Mouse (Mus musculus): ENCODE measurements around the gene Lrrc75b. TPM values are rescaled to one million over a fixed set of nuclear protein-coding genes. Genes with fewer than 3 reads are reported as not detected.
A peak's percentile ranks its signal among the peaks of the same experiment; 100 is the strongest.
"Not testable (repeated sequence)": the region's sequence is repeated elsewhere in the genome, so short reads cannot be mapped to it uniquely, and the experiment has no call there.

Gene Lrrc75b
- polyA plus RNA-seq, 1 experiment from 2014 or later, result 0.50 TPM

DNA sequence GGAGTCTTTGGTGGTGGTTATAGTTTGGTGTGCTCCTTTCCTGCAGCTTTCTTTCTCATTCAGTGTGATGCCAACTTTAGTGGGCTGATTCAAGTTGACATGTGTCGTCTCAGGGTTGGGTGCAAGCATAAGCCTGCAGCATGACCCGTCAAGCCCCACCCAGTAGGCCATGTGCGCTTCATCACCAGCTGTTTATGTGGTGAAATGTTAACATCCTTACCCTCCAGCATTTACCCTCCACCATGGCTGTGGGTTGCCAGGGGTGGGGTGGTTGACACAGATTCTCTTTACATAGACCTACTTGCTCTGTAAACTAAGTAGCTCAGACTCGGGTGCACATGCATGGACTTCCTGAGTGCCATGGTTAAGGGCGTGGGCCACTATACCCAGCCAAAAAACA, 24.0 kb downstream of the Lrrc75b start:
- no peaks in the 10 kb centered on the region for H3K27me3 ChIP-seq (ENCODE audit: insufficient read depth, low read length)
- DNase-seq (no peak), ATAC-seq (ENCODE audit: insufficient read depth) (no peak)
- no peak overlapping the region for H3K4me2 ChIP-seq
- H3K4me3 ChIP-seq (ENCODE audit: low read depth, low read length), result no peak overlapping the region
- no peaks in the 10 kb centered on the region for H3K9me3 ChIP-seq (ENCODE audit: low read depth, low read length)
- no peak for TF ChIP-seq CTCF (IDR thresholded peaks at IDR 0.05; ENCODE audit: low read depth)
- H3K27ac ChIP-seq (ENCODE audit: low read depth), result no peak overlapping the region
- H3K4me1 ChIP-seq (ENCODE audit: insufficient read depth), result no peaks in the 10 kb centered on the region
- peaks cover 49% of the 10 kb centered on the region for H3K36me3 ChIP-seq (ENCODE audit: insufficient read depth)
- WGBS, result 86% methylated on average over 5 of the region's 5 CpGs
- H3K9ac ChIP-seq, result no peak overlapping the region

DNA sequence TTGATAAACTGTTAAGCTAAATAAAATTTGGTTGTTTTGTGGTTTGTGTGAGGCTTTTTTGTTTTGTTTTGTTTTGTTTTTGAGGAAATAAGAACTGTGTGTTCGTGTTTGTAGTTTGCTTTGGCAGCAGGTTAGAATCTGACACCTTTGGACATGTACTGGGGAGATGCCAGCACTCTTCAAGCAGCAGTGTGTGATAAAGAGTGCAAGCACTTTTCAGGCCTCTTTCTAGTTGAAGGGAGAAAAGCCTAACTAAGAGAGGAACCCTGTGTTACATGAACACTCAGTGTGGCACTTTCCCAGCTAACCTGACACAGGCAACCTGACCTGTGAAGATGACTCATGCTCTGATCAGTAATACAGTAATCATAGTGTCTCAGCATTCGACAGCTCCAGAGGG, 24.7 kb downstream of the Lrrc75b start:
- Histone ChIP-seq H3K36me3 (ENCODE audit: insufficient read depth) (peaks cover 56% of the 10 kb centered on the region), H3K9ac (no peak overlapping the region), H3K9me3 (ENCODE audit: low read depth, low read length) (no peaks in the 10 kb centered on the region), H3K4me2 (no peak overlapping the region), H3K4me3 (ENCODE audit: low read depth, low read length) (no peak overlapping the region), H3K27me3 (ENCODE audit: insufficient read depth, low read length) (no peaks in the 10 kb centered on the region), H3K4me1 (ENCODE audit: insufficient read depth) (no peaks in the 10 kb centered on the region), H3K27ac (ENCODE audit: low read depth) (no peak overlapping the region)
- 67% methylated on average over 2 of the region's 2 CpGs for WGBS
- no peak for TF ChIP-seq CTCF (IDR thresholded peaks at IDR 0.05; ENCODE audit: low read depth)
- DNase-seq (peak; percentile 19), ATAC-seq (ENCODE audit: insufficient read depth) (no peak)

DNA sequence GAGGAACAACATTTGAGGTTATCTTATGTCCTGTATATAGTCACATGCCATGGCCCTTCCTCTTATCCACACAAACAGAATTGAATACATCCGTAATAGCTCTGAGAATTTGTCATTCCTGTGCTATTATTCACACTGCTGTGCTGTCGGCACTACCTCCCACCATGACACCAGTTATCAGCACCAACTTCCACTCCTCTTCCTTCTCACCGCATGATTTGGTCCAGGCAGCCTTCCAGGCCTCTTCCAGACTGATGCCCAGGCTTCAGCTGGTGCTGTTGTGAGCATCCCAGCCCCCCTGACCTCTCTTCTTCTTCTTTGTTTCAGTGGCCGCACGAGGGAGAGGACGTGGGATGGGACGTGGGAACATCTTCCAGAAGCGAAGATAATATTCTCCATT, 25.2 kb downstream of the Lrrc75b start:
- peaks cover 61% of the 10 kb centered on the region for H3K36me3 ChIP-seq (ENCODE audit: insufficient read depth)
- H3K27ac ChIP-seq (ENCODE audit: low read depth), result no peak overlapping the region

DNA sequence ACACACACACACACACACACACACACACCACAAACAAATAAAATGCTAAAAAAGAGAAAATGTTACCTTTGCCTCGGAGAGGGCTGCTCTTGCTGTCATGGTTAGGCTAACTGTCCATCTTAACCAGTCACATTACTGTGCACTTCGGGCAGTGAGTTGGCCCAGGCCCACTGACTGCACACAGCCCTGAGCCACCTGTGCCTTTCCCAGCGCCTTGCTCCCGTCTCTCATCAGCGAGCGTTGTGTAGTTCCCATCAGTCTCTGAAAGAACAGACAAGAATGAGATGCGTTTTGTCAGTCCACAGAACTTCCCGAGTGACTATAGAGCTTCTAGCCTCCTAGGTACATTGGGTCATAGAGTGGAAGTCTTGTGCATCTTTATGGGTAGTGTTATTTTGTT, 25.9 kb downstream of the Lrrc75b start:
- no peak for DNase-seq
- ATAC-seq (ENCODE audit: insufficient read depth), result no peak
- H3K4me2 ChIP-seq, result no peak overlapping the region
- H3K27me3 ChIP-seq (ENCODE audit: insufficient read depth, low read length), result no peaks in the 10 kb centered on the region
- H3K4me1 ChIP-seq (ENCODE audit: insufficient read depth), result no peaks in the 10 kb centered on the region
- WGBS, result 92% methylated on average over 8 of the region's 8 CpGs
- H3K27ac ChIP-seq (ENCODE audit: low read depth), result no peak overlapping the region
- no peak overlapping the region for H3K4me3 ChIP-seq (ENCODE audit: low read depth, low read length)
- peaks cover 67% of the 10 kb centered on the region for H3K36me3 ChIP-seq (ENCODE audit: insufficient read depth)
- H3K9ac ChIP-seq, result no peak overlapping the region
- no peaks in the 10 kb centered on the region for H3K9me3 ChIP-seq (ENCODE audit: low read depth, low read length)
- TF ChIP-seq CTCF (IDR thresholded peaks at IDR 0.05; ENCODE audit: low read depth), result no peak

More for the DNA sequence above, 25.2 kb downstream of the Lrrc75b start:
- Histone ChIP-seq H3K4me3 (ENCODE audit: low read depth, low read length) (no peak overlapping the region), H3K27me3 (ENCODE audit: insufficient read depth, low read length) (no peaks in the 10 kb centered on the region), H3K9ac (no peak overlapping the region), H3K4me1 (ENCODE audit: insufficient read depth) (no peaks in the 10 kb centered on the region), H3K4me2 (no peak overlapping the region), H3K9me3 (ENCODE audit: low read depth, low read length) (no peaks in the 10 kb centered on the region)
- ATAC-seq (ENCODE audit: insufficient read depth) (no peak), DNase-seq (no peak)
- 77% methylated on average over 8 of the region's 8 CpGs for WGBS
- TF ChIP-seq CTCF (IDR thresholded peaks at IDR 0.05; ENCODE audit: low read depth), result no peak

DNA sequence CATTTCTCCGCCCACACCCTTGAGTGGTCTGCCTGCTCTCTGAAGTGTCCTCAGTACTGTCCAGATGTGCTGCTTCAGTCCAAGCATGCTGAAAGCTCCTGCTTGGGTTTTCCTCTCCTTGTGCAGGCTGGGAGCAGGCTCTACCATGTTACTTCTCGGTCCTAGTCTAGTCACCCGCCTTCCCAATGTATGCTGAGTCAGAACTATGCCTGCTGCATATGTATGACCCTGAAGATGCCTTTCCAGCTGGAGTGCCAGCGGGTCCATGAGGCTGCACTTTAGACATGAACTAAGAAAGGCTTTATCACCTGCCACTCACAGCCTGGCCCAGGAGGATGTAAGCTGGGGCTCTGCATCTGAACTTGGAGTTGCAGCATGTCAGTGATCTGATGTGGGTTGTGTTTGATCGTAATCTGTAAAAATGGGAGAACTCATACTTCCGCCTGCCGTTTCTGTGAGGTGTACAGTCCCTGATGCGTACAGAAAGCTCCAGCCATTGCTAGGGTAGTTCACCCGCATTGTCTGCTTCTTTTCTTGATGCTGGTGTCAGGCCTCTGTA, 28.5 kb downstream of the Lrrc75b start:
- WGBS, result 90% methylated on average over 9 of the region's 9 CpGs
- H3K9ac ChIP-seq, result no peak overlapping the region
- H3K27ac ChIP-seq (ENCODE audit: low read depth), result no peak overlapping the region
- H3K9me3 ChIP-seq (ENCODE audit: low read depth, low read length), result no peaks in the 10 kb centered on the region
- ATAC-seq (ENCODE audit: insufficient read depth) (no peak), DNase-seq (no peak)
- H3K4me1 ChIP-seq (ENCODE audit: insufficient read depth), result no peaks in the 10 kb centered on the region
- H3K4me2 ChIP-seq, result no peak overlapping the region
- no peak for TF ChIP-seq CTCF (IDR thresholded peaks at IDR 0.05; ENCODE audit: low read depth)
- peaks cover 78% of the 10 kb centered on the region for H3K36me3 ChIP-seq (ENCODE audit: insufficient read depth)
- H3K4me3 ChIP-seq (ENCODE audit: low read depth, low read length), result no peak overlapping the region
- H3K27me3 ChIP-seq (ENCODE audit: insufficient read depth, low read length), result no peaks in the 10 kb centered on the region

DNA sequence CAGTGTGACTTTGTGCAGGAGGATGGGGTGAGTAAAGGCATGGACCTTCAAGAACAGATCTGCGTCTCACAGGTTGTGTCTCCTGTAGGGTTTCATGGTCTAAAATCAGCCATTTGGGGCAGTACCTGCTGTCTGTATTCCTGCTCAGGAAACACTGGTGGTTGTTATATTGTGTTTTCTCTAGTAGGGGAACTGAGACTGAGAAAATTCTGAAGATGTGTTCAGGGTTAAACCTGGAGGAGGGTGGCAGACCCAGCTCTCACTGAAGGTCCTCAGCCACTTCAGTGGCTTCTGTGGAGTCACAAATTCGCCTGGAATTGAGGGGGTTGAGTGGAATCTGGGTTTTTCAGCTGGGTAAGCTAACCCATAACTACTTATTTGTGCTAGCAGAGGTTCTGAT, 29.8 kb downstream of the Lrrc75b start:
- ATAC-seq (ENCODE audit: insufficient read depth), result no peak
- TF ChIP-seq CTCF (IDR thresholded peaks at IDR 0.05; ENCODE audit: low read depth), result no peak
- Histone ChIP-seq H3K4me1 (ENCODE audit: insufficient read depth) (no peaks in the 10 kb centered on the region), H3K4me2 (no peak overlapping the region), H3K27me3 (ENCODE audit: insufficient read depth, low read length) (no peaks in the 10 kb centered on the region), H3K4me3 (ENCODE audit: low read depth, low read length) (no peak overlapping the region), H3K27ac (ENCODE audit: low read depth) (no peak overlapping the region), H3K9me3 (ENCODE audit: low read depth, low read length) (no peaks in the 10 kb centered on the region), H3K9ac (no peak overlapping the region), H3K36me3 (ENCODE audit: insufficient read depth) (peaks cover 76% of the 10 kb centered on the region)
- DNase-seq, result no peak
- 84% methylated on average over 2 of the region's 2 CpGs for WGBS

DNA sequence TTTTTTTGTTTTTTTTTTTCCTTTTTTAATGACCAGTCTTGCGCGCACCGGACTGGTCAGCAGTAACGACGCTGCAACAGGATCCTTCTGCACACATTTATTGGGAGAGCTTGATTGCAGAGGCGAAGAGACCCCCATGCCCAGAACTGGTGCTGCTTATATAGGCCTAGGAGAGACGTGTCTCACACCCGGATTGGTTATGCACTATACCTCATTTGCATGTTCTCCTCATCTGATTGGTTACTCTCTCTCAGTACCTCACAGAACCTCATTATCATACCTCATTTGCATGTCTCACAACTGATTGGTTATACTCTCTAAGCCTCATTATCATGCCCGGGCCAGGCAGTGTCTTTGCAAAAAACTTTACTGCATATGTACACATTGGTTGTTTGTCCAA, 34.7 kb downstream of the Lrrc75b start:
- ATAC-seq (ENCODE audit: insufficient read depth); H3K4me3 ChIP-seq (ENCODE audit: low read depth, low read length); DNase-seq; H3K9ac ChIP-seq; H3K27me3 ChIP-seq (ENCODE audit: insufficient read depth, low read length); H3K9me3 ChIP-seq (ENCODE audit: low read depth, low read length); H3K4me2 ChIP-seq; H3K27ac ChIP-seq (ENCODE audit: low read depth); H3K4me1 ChIP-seq (ENCODE audit: insufficient read depth): not testable (repeated sequence)
- peaks cover 75% of the 10 kb centered on the region for H3K36me3 ChIP-seq (ENCODE audit: insufficient read depth)
- WGBS, result 88% methylated on average over 9 of the region's 9 CpGs

DNA sequence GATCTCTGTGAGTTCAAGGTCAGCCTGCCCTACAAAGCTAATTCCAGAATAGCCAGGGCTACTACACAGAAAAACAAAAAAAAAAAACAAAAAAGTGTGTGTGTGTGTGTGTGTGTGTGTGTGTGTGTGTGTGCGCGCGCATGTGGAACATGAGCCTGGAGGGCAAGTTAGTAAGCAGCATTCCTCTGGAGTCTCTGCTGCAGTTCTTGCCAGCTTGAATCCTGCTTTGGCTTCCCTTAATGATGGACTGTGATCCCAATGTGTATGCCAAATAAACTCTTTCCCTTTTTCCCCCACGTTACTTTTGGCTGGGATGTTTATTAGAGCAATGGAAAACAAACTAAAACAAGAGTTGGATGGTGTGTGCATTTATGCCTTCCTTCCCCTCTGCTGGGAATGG, 38.5 kb downstream of the Lrrc75b start:
- Histone ChIP-seq H3K27me3 (ENCODE audit: insufficient read depth, low read length) (no peaks in the 10 kb centered on the region), H3K9ac (no peak overlapping the region), H3K4me2 (no peak overlapping the region), H3K4me3 (ENCODE audit: low read depth, low read length) (no peak overlapping the region), H3K4me1 (ENCODE audit: insufficient read depth) (0 out of 2 replicates have a peak, but pooled peaks cover 6% of the 10 kb centered on the region), H3K36me3 (ENCODE audit: insufficient read depth) (peaks cover 65% of the 10 kb centered on the region), H3K9me3 (ENCODE audit: low read depth, low read length) (no peaks in the 10 kb centered on the region), H3K27ac (ENCODE audit: low read depth) (no peak overlapping the region)
- DNase-seq, result no peak
- no peak for ATAC-seq (ENCODE audit: insufficient read depth)
- 89% methylated on average over 4 of the region's 4 CpGs for WGBS
- TF ChIP-seq CTCF (IDR thresholded peaks at IDR 0.05; ENCODE audit: low read depth), result no peak

Measured in lung, embryonic 14.5 days (tissue).